Mouse (Mus musculus) stomach, postnatal 0 days (tissue): Measurements from ENCODE around the gene Veph1. TPM values are rescaled to one million over a fixed set of nuclear protein-coding genes. Genes with fewer than 3 reads are reported as not detected.
A peak's percentile ranks its signal among the peaks of the same experiment; 100 is the strongest.

ENCODE experiments used
- ATAC-seq: fragments of 200-750 bp; cut with Nextera tagmentation; 2 replicates; pipeline ENCODE4 v1.8.0; 2017; ENCODE audit not compliant: low FRiP score, low TSS enrichment
- DNase-seq: peaks from one replicate; pipeline ENCODE4 v3.0.0-alpha.2; 2016; ENCODE audit warnings: low spot score
- H3K27ac ChIP-seq: fragments of 300-500 bp; sonication (generic); replicated peaks from 2 replicates; pipeline ENCODE4 v1.5.1; 2014; ENCODE audit warnings: mild to moderate bottlenecking, control low read depth
- H3K27me3 ChIP-seq: fragments of 300-500 bp; sonication (generic); 2 replicates; pipeline ENCODE4 v1.6.1; 2014; ENCODE audit warnings: low read length; ENCODE audit not compliant: control insufficient read depth, insufficient read depth
- H3K36me3 ChIP-seq: fragments of 300-500 bp; sonication (generic); 2 replicates; pipeline ENCODE4 v1.6.1; 2014; ENCODE audit warnings: low read length, mixed read lengths; ENCODE audit not compliant: control insufficient read depth, insufficient read depth
- H3K4me1 ChIP-seq: fragments of 300-500 bp; sonication (generic); replicated peaks from 2 replicates; pipeline ENCODE4 v1.6.1; 2014; ENCODE audit warnings: antibody characterized with exemption; ENCODE audit not compliant: control insufficient read depth, insufficient read depth
- H3K4me2 ChIP-seq: fragments of 300-500 bp; sonication (generic); replicated peaks from 2 replicates; pipeline ENCODE4 v1.6.1; 2014; ENCODE audit warnings: low read depth, mild to moderate bottlenecking, control low read depth, moderate library complexity
- H3K4me3 ChIP-seq: fragments of 300-500 bp; sonication (generic); 2 replicates; pipeline ENCODE4 v1.5.1; 2014; ENCODE audit warnings: low read depth, low read length, control low read depth
- H3K9ac ChIP-seq: fragments of 300-500 bp; sonication (generic); 2 replicates; pipeline ENCODE4 v1.6.1; 2014; ENCODE audit warnings: mild to moderate bottlenecking, low read length, control low read depth, mixed read lengths
- H3K9me3 ChIP-seq: fragments of 300-500 bp; sonication (generic); 2 replicates; pipeline ENCODE4 v1.6.1; 2016; ENCODE audit warnings: low read length; ENCODE audit not compliant: control insufficient read depth
- CTCF ChIP-seq: IDR thresholded peaks from 2 replicates; pipeline ENCODE4 v1.5.1; 2016; ENCODE audit warnings: antibody characterized with exemption, low read depth, mild to moderate bottlenecking, moderate library complexity
- EP300 ChIP-seq: optimal IDR thresholded peaks from 2 replicates; pipeline ENCODE3; 2016; ENCODE audit warnings: antibody characterized with exemption
- WGBS: fragments of 180-500 bp; shearing (Covaris S2); extraction: QIAGEN DNeasy Blood & Tissue Kit; methylation state at CpG from one replicate; pipeline ENCODE4 v1.1.7; 2014; 5-methylcytosine and 5-hydroxymethylcytosine counted together
- polyA plus RNA-seq: library from polyadenylated mRNA; unstranded; fragments of >200 nt; fragmentation: Nextera tagmentation; extraction: Ambion mirVana; gene quantifications from 2 replicates; pipeline ENCODE4 v1.2.1, GENCODE M21; 2015

Gene Veph1
- polyA plus RNA-seq, 1 experiment from 2014 or later = 0.02 TPM

- H3K36me3 ChIP-seq = no peaks in the 10 kb centered on the region
- TF ChIP-seq EP300 (no peak), CTCF (no peak)
- H3K9me3 ChIP-seq = no peaks in the 10 kb centered on the region
- H3K9ac ChIP-seq = no peak overlapping the region
- no peak overlapping the region for H3K4me2 ChIP-seq
- DNase-seq = no peak
- H3K27me3 ChIP-seq = no peaks in the 10 kb centered on the region
- no peak overlapping the region for H3K27ac ChIP-seq
- no peak overlapping the region for H3K4me3 ChIP-seq
- no peaks in the 10 kb centered on the region for H3K4me1 ChIP-seq
- 30% methylated on average over 5 of the region's 5 CpGs for WGBS
- ATAC-seq = no peak
Measured at GRCm38 (mm10) chr3:66172907-66173306, 123.7 kb downstream of the Veph1 start.

- H3K4me3 ChIP-seq = no peak overlapping the region
- WGBS = 81% methylated on average over 3 of the region's 3 CpGs
- ATAC-seq = no peak
- no peaks in the 10 kb centered on the region for H3K36me3 ChIP-seq
- H3K27me3 ChIP-seq = no peaks in the 10 kb centered on the region
- no peak overlapping the region for H3K27ac ChIP-seq
- no peak for TF ChIP-seq EP300
- no peak for TF ChIP-seq CTCF
- no peaks in the 10 kb centered on the region for H3K4me1 ChIP-seq
- no peak for DNase-seq
- H3K9ac ChIP-seq = no peak overlapping the region
- no peaks in the 10 kb centered on the region for H3K9me3 ChIP-seq
- no peak overlapping the region for H3K4me2 ChIP-seq
Measured at GRCm38 (mm10) chr3:66169873-66170538, 126.6 kb downstream of the Veph1 start.

GRCm38 (mm10) chr3:66166606-66167290 lies 129.9 kb downstream of the Veph1 start:
- Histone ChIP-seq H3K36me3 (no peaks in the 10 kb centered on the region), H3K9me3 (no peaks in the 10 kb centered on the region), H3K9ac (no peak overlapping the region), H3K27me3 (no peaks in the 10 kb centered on the region), H3K4me1 (no peaks in the 10 kb centered on the region), H3K27ac (no peak overlapping the region), H3K4me2 (no peak overlapping the region), H3K4me3 (no peak overlapping the region)
- DNase-seq (no peak), ATAC-seq (no peak)
- 87% methylated on average over 6 of the region's 6 CpGs for WGBS
- TF ChIP-seq EP300 (no peak), CTCF (no peak)

GRCm38 (mm10) chr3:66165026-66165425 lies 131.6 kb downstream of the Veph1 start:
- Histone ChIP-seq H3K27me3 (no peaks in the 10 kb centered on the region), H3K4me3 (no peak overlapping the region), H3K9ac (no peak overlapping the region), H3K36me3 (no peaks in the 10 kb centered on the region), H3K4me2 (no peak overlapping the region), H3K4me1 (no peaks in the 10 kb centered on the region), H3K27ac (no peak overlapping the region), H3K9me3 (no peaks in the 10 kb centered on the region)
- DNase-seq (no peak), ATAC-seq (no peak)
- 62% methylated on average over 5 of the region's 5 CpGs for WGBS
- TF ChIP-seq CTCF (no peak), EP300 (no peak)

- 32% methylated on average over 3 of the region's 3 CpGs for WGBS
Measured at GRCm38 (mm10) chr3:66164585-66164984, 132.1 kb downstream of the Veph1 start.

GRCm38 (mm10) chr3:66162612-66163011 lies 134.0 kb downstream of the Veph1 start:
- no peak for DNase-seq
- H3K27ac ChIP-seq = no peak overlapping the region

More at GRCm38 (mm10) chr3:66164585-66164984, 132.1 kb downstream of the Veph1 start:
- Histone ChIP-seq H3K9ac (no peak overlapping the region), H3K36me3 (no peaks in the 10 kb centered on the region), H3K4me1 (no peaks in the 10 kb centered on the region), H3K9me3 (no peaks in the 10 kb centered on the region), H3K4me2 (no peak overlapping the region), H3K4me3 (no peak overlapping the region), H3K27me3 (no peaks in the 10 kb centered on the region), H3K27ac (no peak overlapping the region)
- no peak for TF ChIP-seq EP300
- no peak for TF ChIP-seq CTCF
- DNase-seq (no peak), ATAC-seq (peak; percentile 84)

More at GRCm38 (mm10) chr3:66162612-66163011, 134.0 kb downstream of the Veph1 start:
- Histone ChIP-seq H3K36me3 (no peaks in the 10 kb centered on the region), H3K4me1 (no peaks in the 10 kb centered on the region), H3K4me3 (no peak overlapping the region), H3K9me3 (no peaks in the 10 kb centered on the region), H3K27me3 (no peaks in the 10 kb centered on the region), H3K9ac (no peak overlapping the region), H3K4me2 (no peak overlapping the region)
- TF ChIP-seq CTCF (no peak), EP300 (no peak)
- 49% methylated on average over 6 of the region's 6 CpGs for WGBS
- no peak for ATAC-seq
